Mouse (Mus musculus): ENCODE data around the gene Grb10.

GRCm38 (mm10) chr11:11890139-11890741 lies 148.2 kb downstream of the Grb10 start:
- TF ChIP-seq CTCF (IDR thresholded peaks at IDR 0.05; ENCODE audit: low read depth, low read length) = no peak
- no peak for TF ChIP-seq TAL1 (conservative IDR thresholded peaks at IDR 0.05; ENCODE audit: low read depth, low read length)
- TF ChIP-seq GATA1 (IDR thresholded peaks at IDR 0.05; ENCODE audit: borderline replicate concordance, low read length) = no peak
